Mouse (Mus musculus): ENCODE results near the gene Josd2. TPM values are rescaled to one million over a fixed set of nuclear protein-coding genes. Genes with fewer than 3 reads are reported as not detected.

The Josd2 gene
- 25.5 and 27.1 TPM in 2 replicates for total RNA-seq (2014; rRNA removed)
- 99.7 and 206 TPM in 2 replicates for polyA plus RNA-seq (2012; rRNA removed)

DNA sequence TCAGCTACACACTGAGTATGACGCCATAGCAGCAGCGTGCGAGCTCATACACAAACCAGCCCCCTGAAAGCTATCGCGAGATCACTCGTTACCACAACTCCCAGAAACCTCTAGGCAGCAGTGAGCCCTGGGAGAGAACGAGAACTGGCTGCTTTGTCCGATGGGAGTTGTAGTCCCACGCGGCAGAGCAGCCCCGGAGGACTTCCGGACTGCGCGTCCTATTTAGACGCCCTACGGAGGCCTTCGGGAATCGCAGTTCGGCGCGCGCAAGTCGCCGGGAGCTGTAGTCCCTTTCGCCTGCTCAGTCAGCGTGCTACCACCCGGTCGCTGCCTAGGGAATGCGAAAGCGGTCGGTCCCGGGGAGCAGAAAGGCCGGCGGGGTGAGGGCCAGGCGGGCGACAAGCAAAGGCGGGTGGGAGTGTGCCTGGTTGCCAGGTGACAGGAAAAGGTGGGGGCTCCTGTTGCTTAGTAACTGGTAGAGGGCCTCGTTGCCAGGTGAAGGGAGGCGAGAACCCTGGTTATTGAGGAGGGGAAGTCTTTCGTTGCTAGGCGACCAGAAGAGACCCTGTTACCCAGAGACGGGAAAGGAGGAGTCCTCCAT, at the start of gene Josd2:
Gene Josd2 (plus strand): TSS at position 170 of the 601 bp plus-strand sequence.
- H3K4me1 ChIP-seq (ENCODE audit: control insufficient read depth, insufficient read depth, low read length): peaks cover 17% of the 10 kb centered on the region
- no peaks in the 10 kb centered on the region for H3K36me3 ChIP-seq (ENCODE audit: control insufficient read depth, insufficient read depth, low read length)
- peak within 1 kb of the TSS; percentile 98 for H3K27ac ChIP-seq (replicated peaks; ENCODE audit: insufficient read depth, low read depth, low read length)
- peak within 1 kb of the TSS; percentile 84 for H3K9ac ChIP-seq (ENCODE audit: low read depth, low read length)
- no peaks in the 10 kb centered on the region for H3K27me3 ChIP-seq (ENCODE audit: control insufficient read depth, insufficient read depth, low read length)
- DNase-seq (ENCODE audit: extremely low read depth, low read depth, low spot score): peak; percentile 97
- 0 out of 2 replicates have a peak, but pooled peaks have one; percentile 9 for TF ChIP-seq CTCF (IDR thresholded peaks at IDR 0.05; ENCODE audit: low read depth, low read length)
- TF ChIP-seq POLR2A (IDR thresholded peaks at IDR 0.05; ENCODE audit: extremely low read depth, insufficient read depth, low read length): peak; percentile 78; the same call in 1 of the 2 replicates
- WGBS: under 1% methylated on average over 42 of the region's 42 CpGs
- peaks cover 13% of the 10 kb centered on the region; the same call in 1 of the 2 replicates for H3K79me2 ChIP-seq (ENCODE audit: control insufficient read depth, insufficient read depth, low read length)
- H3K4me3 ChIP-seq (ENCODE audit: insufficient read depth, low read depth, low read length): peak within 1 kb of the TSS; percentile 74

DNA sequence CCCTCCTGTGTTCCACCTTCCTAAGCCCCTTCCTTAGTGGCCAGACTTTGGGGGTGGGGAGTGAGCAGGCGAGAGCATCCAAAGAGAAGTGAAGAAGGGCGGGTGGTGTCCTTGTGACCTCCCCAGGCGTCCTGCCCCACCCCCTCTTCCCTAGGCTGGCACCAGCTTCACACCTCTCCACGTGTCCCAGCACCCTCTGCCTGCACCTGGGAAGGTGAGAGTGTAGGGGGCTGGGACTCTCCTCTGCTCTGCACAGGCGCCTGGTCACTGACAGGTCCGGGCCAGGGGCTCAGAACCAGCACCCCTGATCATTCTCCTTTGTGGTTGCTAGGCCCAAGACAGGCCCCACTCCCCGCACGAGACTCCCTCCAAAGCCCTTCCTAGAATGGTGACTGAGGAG, 40.1 kb upstream of the Josd2 start:
- WGBS: 16% methylated on average over 8 of the region's 8 CpGs
- peaks cover 21% of the 10 kb centered on the region for H3K27me3 ChIP-seq (ENCODE audit: control insufficient read depth, insufficient read depth, low read length)
- no peaks in the 10 kb centered on the region for H3K36me3 ChIP-seq (ENCODE audit: control insufficient read depth, insufficient read depth, low read length)
- H3K27ac ChIP-seq (replicated peaks; ENCODE audit: insufficient read depth, low read depth, low read length): no peak overlapping the region
- H3K4me3 ChIP-seq (ENCODE audit: insufficient read depth, low read depth, low read length): no peak overlapping the region
- no peaks in the 10 kb centered on the region for H3K79me2 ChIP-seq (ENCODE audit: control insufficient read depth, insufficient read depth, low read length)
- no peak for DNase-seq (ENCODE audit: extremely low read depth, low read depth, low spot score)
- no peak overlapping the region for H3K9ac ChIP-seq (ENCODE audit: low read depth, low read length)
- H3K4me1 ChIP-seq (ENCODE audit: control insufficient read depth, insufficient read depth, low read length): no peaks in the 10 kb centered on the region
- TF ChIP-seq CTCF (IDR thresholded peaks at IDR 0.05; ENCODE audit: low read depth, low read length) (no peak), POLR2A (IDR thresholded peaks at IDR 0.05; ENCODE audit: extremely low read depth, insufficient read depth, low read length) (no peak)

DNA sequence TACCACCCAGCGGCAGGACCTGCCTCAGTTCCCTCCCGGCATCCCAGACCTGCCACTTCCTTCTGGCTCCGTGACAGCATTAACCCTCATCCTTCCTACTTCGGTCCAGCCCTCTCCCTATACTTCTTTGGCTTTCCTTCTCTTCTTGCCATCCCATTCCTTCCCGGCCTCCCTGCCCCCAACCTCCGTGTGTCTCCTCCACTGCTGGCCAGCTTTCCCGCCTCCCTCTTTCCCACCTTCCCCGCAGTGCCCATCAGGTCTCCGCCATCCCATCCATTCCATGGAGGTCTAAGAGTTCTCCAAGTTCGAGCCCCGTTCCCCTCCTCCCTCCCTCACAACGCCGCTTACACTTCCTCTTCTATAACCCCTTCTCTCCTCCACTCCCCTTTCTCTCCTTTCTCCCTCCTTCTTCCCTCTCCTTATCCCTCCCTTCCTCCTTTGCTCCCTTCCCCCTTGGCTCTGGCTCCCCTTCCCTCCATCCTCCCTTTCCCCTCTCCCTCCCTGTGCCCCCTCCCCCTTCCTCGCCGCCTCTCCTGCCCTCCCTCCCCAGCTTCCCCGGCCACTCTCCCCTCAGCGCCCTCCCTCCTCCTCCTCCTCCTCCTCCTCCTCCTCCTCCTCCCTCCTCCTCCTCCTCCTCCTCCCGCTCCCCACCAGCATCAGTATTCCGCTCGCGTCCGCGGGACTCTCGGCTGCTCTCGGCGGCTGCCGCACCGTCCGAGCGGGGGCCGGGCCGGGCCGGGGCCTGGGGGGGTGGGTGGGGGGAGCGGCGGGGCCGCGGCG, 39.4 kb upstream of the Josd2 start:
- WGBS: 8% methylated on average over 14 of the region's 38 CpGs
- H3K4me3 ChIP-seq (ENCODE audit: insufficient read depth, low read depth, low read length): no peak overlapping the region
- H3K27me3 ChIP-seq (ENCODE audit: control insufficient read depth, insufficient read depth, low read length): peaks cover 21% of the 10 kb centered on the region
- H3K9ac ChIP-seq (ENCODE audit: low read depth, low read length): no peak overlapping the region
- DNase-seq (ENCODE audit: extremely low read depth, low read depth, low spot score): no peak
- H3K27ac ChIP-seq (replicated peaks; ENCODE audit: insufficient read depth, low read depth, low read length): no peak overlapping the region
- no peaks in the 10 kb centered on the region for H3K4me1 ChIP-seq (ENCODE audit: control insufficient read depth, insufficient read depth, low read length)
- TF ChIP-seq POLR2A (IDR thresholded peaks at IDR 0.05; ENCODE audit: extremely low read depth, insufficient read depth, low read length) (no peak), CTCF (IDR thresholded peaks at IDR 0.05; ENCODE audit: low read depth, low read length) (no peak)
- H3K79me2 ChIP-seq (ENCODE audit: control insufficient read depth, insufficient read depth, low read length): no peaks in the 10 kb centered on the region
- no peaks in the 10 kb centered on the region for H3K36me3 ChIP-seq (ENCODE audit: control insufficient read depth, insufficient read depth, low read length)

DNA sequence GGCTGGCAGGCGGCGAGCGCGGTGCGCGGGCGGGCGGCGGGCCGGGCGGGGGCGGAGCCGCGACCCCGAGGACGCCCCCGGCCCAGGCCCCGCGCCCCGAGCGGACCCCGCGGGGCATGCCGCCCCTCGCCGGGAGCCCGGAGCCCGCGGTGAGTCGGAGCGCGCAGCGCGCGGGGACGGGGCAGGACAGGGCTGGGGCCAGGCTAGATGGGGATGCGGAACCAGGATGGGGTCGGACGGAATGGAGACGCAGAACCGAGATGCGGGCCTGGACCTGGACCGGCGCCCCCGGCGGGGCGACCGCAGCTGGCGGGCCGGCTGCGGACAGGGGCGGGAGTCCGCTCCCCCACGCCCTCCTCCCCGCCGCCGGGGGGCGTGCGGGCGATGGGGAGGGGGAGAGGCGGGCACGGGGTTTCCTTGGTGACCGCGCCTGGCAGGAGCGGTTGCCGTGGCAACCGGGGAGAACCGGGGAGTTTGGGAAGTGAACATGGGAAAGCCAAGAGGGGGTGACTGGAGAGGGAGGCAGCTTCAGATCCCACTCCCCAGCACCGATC, 38.7 kb upstream of the Josd2 start, which contains the start of gene Lrrc4b:
Gene Lrrc4b (plus strand): TSS at position 51 of the 554 bp plus-strand sequence.
- H3K4me3 ChIP-seq (ENCODE audit: insufficient read depth, low read depth, low read length): no peak within 1 kb of the TSS
- H3K27ac ChIP-seq (replicated peaks; ENCODE audit: insufficient read depth, low read depth, low read length): no peak within 1 kb of the TSS
- peaks cover 21% of the 10 kb centered on the region for H3K27me3 ChIP-seq (ENCODE audit: control insufficient read depth, insufficient read depth, low read length)
- H3K9ac ChIP-seq (ENCODE audit: low read depth, low read length): no peak within 1 kb of the TSS
- TF ChIP-seq POLR2A (IDR thresholded peaks at IDR 0.05; ENCODE audit: extremely low read depth, insufficient read depth, low read length) (no peak), CTCF (IDR thresholded peaks at IDR 0.05; ENCODE audit: low read depth, low read length) (no peak)
- DNase-seq (ENCODE audit: extremely low read depth, low read depth, low spot score): no peak
- no peaks in the 10 kb centered on the region for H3K36me3 ChIP-seq (ENCODE audit: control insufficient read depth, insufficient read depth, low read length)
- no peaks in the 10 kb centered on the region for H3K4me1 ChIP-seq (ENCODE audit: control insufficient read depth, insufficient read depth, low read length)
- no peaks in the 10 kb centered on the region for H3K79me2 ChIP-seq (ENCODE audit: control insufficient read depth, insufficient read depth, low read length)
- 2% methylated on average over 47 of the region's 69 CpGs for WGBS

DNA sequence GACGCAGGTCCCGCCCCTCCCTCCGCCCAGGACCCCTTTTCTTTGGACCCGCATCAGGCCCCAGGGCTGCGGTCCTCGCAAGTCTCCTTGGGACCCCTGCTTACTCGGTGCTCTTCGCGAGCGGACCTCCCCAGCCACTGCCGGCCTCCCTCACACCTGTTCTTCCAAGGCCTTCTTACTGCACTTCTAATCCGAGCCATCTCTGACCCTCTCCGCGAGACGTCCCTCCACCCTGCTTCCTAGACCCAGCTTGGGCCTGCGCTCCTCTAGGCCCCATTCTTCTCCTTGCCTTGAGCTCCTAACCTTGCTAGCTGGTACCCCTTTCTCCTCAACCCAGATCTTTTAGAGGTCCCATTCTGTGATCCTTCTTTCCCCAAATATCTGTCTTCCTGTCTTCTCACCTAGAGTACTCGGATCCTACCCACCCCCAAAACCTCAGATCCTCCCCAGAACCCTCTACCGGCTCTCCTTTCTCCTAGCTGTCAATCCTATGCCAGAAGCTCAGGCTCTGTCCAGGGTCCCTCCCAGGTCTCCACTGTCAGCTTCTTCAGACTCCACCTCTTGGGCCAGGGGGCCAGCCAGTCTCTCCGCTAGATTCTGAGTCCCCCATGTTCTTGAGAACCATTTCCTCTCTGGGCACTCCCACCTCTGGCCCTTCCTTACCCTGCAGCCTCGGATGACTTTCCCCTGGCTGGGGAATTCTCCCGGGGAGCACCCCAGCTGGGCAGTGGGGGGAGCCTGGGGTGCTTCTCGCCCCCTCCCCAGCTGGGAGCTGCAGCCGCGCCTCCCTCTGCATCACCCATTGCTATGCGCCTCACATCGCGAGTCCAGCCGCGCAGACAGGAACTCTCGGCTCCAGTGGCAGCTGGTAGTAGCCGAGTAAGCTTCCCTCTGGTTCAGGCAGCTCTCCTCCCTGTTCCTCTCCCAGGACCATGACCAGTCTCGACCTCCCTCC, 38.0 kb upstream of the Josd2 start:
- DNase-seq (ENCODE audit: extremely low read depth, low read depth, low spot score): no peak
- Histone ChIP-seq H3K36me3 (ENCODE audit: control insufficient read depth, insufficient read depth, low read length) (no peaks in the 10 kb centered on the region), H3K27ac (replicated peaks; ENCODE audit: insufficient read depth, low read depth, low read length) (no peak overlapping the region), H3K9ac (ENCODE audit: low read depth, low read length) (no peak overlapping the region), H3K79me2 (ENCODE audit: control insufficient read depth, insufficient read depth, low read length) (no peaks in the 10 kb centered on the region), H3K4me1 (ENCODE audit: control insufficient read depth, insufficient read depth, low read length) (no peaks in the 10 kb centered on the region), H3K4me3 (ENCODE audit: insufficient read depth, low read depth, low read length) (no peak overlapping the region), H3K27me3 (ENCODE audit: control insufficient read depth, insufficient read depth, low read length) (peaks cover 21% of the 10 kb centered on the region)
- 9% methylated on average over 31 of the region's 32 CpGs for WGBS
- TF ChIP-seq POLR2A (IDR thresholded peaks at IDR 0.05; ENCODE audit: extremely low read depth, insufficient read depth, low read length): no peak
- no peak for TF ChIP-seq CTCF (IDR thresholded peaks at IDR 0.05; ENCODE audit: low read depth, low read length)
